Mouse (Mus musculus): ENCODE data around the gene Rps6kb2.

GRCm38 (mm10) chr19:4184976-4185975 lies 22.1 kb upstream of the Rps6kb2 start:
- TF ChIP-seq CTCF (IDR thresholded peaks at IDR 0.05; ENCODE audit: borderline replicate concordance, insufficient read depth, low read depth, low read length) (no peak), POLR2A (IDR thresholded peaks at IDR 0.05; ENCODE audit: borderline replicate concordance, insufficient read depth, low read length) (no peak)

All from cerebellum, adult 2 months (tissue).